Mouse (Mus musculus) ES-Bruce4 (cell line): ENCODE measurements around the gene Adamts7. TPM values are rescaled to one million over a fixed set of nuclear protein-coding genes. Genes with fewer than 3 reads are reported as not detected.

ENCODE experiments used
- H3K27ac ChIP-seq: 2 replicates; pipeline ENCODE4 v1.5.1; 2012; ENCODE audit warnings: low read length, inconsistent platforms; ENCODE audit not compliant: insufficient read depth
- H3K27me3 ChIP-seq: 2 replicates; pipeline ENCODE4 v1.6.1; 2012; ENCODE audit warnings: mild to moderate bottlenecking, low read length, inconsistent platforms; ENCODE audit not compliant: control insufficient read depth, poor library complexity, insufficient read depth, severe bottlenecking
- H3K36me3 ChIP-seq: 2 replicates; pipeline ENCODE4 v1.6.1; 2012; ENCODE audit warnings: inconsistent platforms, mild to moderate bottlenecking, low read length, moderate library complexity; ENCODE audit not compliant: control insufficient read depth, poor library complexity, insufficient read depth, severe bottlenecking
- H3K4me1 ChIP-seq: one replicate; pipeline ENCODE4 v1.8.1; 2011; ENCODE audit warnings: low read length; ENCODE audit not compliant: control insufficient read depth, insufficient read depth
- H3K4me3 ChIP-seq: 2 replicates; pipeline ENCODE4 v1.5.1; 2011; ENCODE audit warnings: low read depth, mild to moderate bottlenecking, low read length
- H3K9ac ChIP-seq: 2 replicates; pipeline ENCODE4 v1.6.1; 2012; ENCODE audit warnings: low read depth, mild to moderate bottlenecking, inconsistent platforms; ENCODE audit not compliant: poor library complexity, severe bottlenecking
- H3K9me3 ChIP-seq: replicated peaks from 2 replicates; pipeline ENCODE4 v1.6.1; 2012; ENCODE audit warnings: mild to moderate bottlenecking, low read length, inconsistent platforms; ENCODE audit not compliant: control insufficient read depth, poor library complexity, insufficient read depth, severe bottlenecking
- CTCF ChIP-seq: IDR thresholded peaks from one replicate; pipeline ENCODE4 v1.8.1; 2011; ENCODE audit warnings: low read depth, low read length
- EP300 ChIP-seq: IDR thresholded peaks from 2 replicates; pipeline ENCODE4 v1.6.1; 2011; ENCODE audit warnings: low read depth, low read length; ENCODE audit not compliant: insufficient read depth
- POLR2A ChIP-seq: IDR thresholded peaks from one replicate; pipeline ENCODE4 v1.8.1; 2011; ENCODE audit warnings: low read length; ENCODE audit not compliant: insufficient read depth
- polyA plus RNA-seq: library from polyadenylated mRNA; stranded (reverse); fragments of >200 nt; gene quantifications from 2 replicates; pipeline ENCODE4 v1.2.4, GENCODE M21; 2011; ENCODE audit warnings: low read depth; ENCODE audit not compliant: missing spikeins, insufficient read depth, insufficient read length

Gene Adamts7
- polyA plus RNA-seq, 1 experiment, result 4.2 TPM

- Histone ChIP-seq H3K27me3 (no peaks in the 10 kb centered on the region), H3K9me3 (no peaks in the 10 kb centered on the region), H3K4me3 (no peak overlapping the region), H3K4me1 (no peaks in the 10 kb centered on the region), H3K9ac (no peak overlapping the region), H3K36me3 (no peaks in the 10 kb centered on the region), H3K27ac (no peak overlapping the region)
- no peak for TF ChIP-seq POLR2A
- TF ChIP-seq CTCF, result peak; percentile 90
These were observed 43.6 kb downstream of the Adamts7 start for GRCm38 (mm10) chr9:90206500-90206899.

GRCm38 (mm10) chr9:90207808-90208207, 44.9 kb downstream of the Adamts7 start:
- Histone ChIP-seq H3K9me3 (no peaks in the 10 kb centered on the region), H3K27ac (no peak overlapping the region), H3K27me3 (no peaks in the 10 kb centered on the region), H3K9ac (no peak overlapping the region), H3K4me1 (no peaks in the 10 kb centered on the region), H3K36me3 (no peaks in the 10 kb centered on the region), H3K4me3 (no peak overlapping the region)
- TF ChIP-seq POLR2A (no peak), CTCF (no peak), EP300 (no peak)

- Histone ChIP-seq H3K9me3 (no peaks in the 10 kb centered on the region), H3K4me3 (no peak overlapping the region), H3K4me1 (no peaks in the 10 kb centered on the region), H3K9ac (no peak overlapping the region), H3K27ac (no peak overlapping the region), H3K27me3 (no peaks in the 10 kb centered on the region), H3K36me3 (no peaks in the 10 kb centered on the region)
- TF ChIP-seq POLR2A (no peak), EP300 (no peak), CTCF (no peak)
These were observed 45.8 kb downstream of the Adamts7 start for GRCm38 (mm10) chr9:90208655-90209054.

- no peaks in the 10 kb centered on the region for H3K4me1 ChIP-seq
- TF ChIP-seq EP300 (no peak), CTCF (no peak), POLR2A (no peak)
- H3K36me3 ChIP-seq, result no peaks in the 10 kb centered on the region
- H3K27ac ChIP-seq, result no peak overlapping the region
- H3K9ac ChIP-seq, result no peak overlapping the region
- no peak overlapping the region for H3K4me3 ChIP-seq
- H3K9me3 ChIP-seq, result no peaks in the 10 kb centered on the region
- H3K27me3 ChIP-seq, result no peaks in the 10 kb centered on the region
These were observed 50.3 kb downstream of the Adamts7 start for GRCm38 (mm10) chr9:90213127-90213526.

- Histone ChIP-seq H3K9ac (no peak overlapping the region), H3K4me3 (no peak overlapping the region), H3K4me1 (no peaks in the 10 kb centered on the region), H3K27ac (no peak overlapping the region), H3K27me3 (no peaks in the 10 kb centered on the region), H3K36me3 (no peaks in the 10 kb centered on the region), H3K9me3 (no peaks in the 10 kb centered on the region)
- TF ChIP-seq POLR2A (no peak), CTCF (no peak), EP300 (no peak)
These were observed 53.6 kb downstream of the Adamts7 start for GRCm38 (mm10) chr9:90216259-90217001.

- H3K4me3 ChIP-seq, result no peak overlapping the region
- no peaks in the 10 kb centered on the region for H3K4me1 ChIP-seq
- no peaks in the 10 kb centered on the region for H3K36me3 ChIP-seq
- TF ChIP-seq POLR2A (no peak), EP300 (no peak), CTCF (no peak)
- no peak overlapping the region for H3K9ac ChIP-seq
- H3K27ac ChIP-seq, result no peak overlapping the region
- H3K27me3 ChIP-seq, result no peaks in the 10 kb centered on the region
- no peaks in the 10 kb centered on the region for H3K9me3 ChIP-seq
These were observed 54.6 kb downstream of the Adamts7 start for GRCm38 (mm10) chr9:90217501-90217900.
